Mouse (Mus musculus): ENCODE results near the gene Wasf1.

DNA sequence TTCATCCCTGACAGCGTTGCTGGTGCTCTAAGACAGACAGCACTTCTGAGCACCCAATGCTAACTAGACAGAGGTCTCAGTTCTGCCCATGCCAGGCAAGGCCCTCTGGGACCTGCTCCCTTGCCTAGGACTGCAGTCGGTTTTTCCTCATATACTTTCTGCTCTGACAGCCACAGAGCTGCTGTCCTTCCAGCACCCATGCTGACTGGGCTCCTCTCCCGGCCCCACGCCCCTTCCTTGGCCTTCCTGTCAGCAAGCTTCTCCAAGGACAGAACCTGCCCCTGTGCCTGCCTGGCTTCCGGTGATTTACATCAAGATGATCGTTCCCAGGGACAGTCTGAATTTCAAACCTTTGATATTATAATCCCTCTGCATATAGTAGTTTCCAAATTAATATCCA, 37.6 kb upstream of the Wasf1 start:
- no peak for TF ChIP-seq CTCF (IDR thresholded peaks at IDR 0.05; ENCODE audit: low read depth)
- TF ChIP-seq EP300 (IDR thresholded peaks at IDR 0.05; ENCODE audit: low read depth), result no peak

All from liver, postnatal 0 days (tissue).